Mouse (Mus musculus) ES-Bruce4 (cell line): ENCODE results near the gene Col4a2. TPM values are rescaled to one million over a fixed set of nuclear protein-coding genes. Genes with fewer than 3 reads are reported as not detected.

Source experiments
- H3K27ac ChIP-seq: 2 replicates; pipeline ENCODE4 v1.5.1; 2012; ENCODE audit warnings: low read length, inconsistent platforms; ENCODE audit not compliant: insufficient read depth
- H3K27me3 ChIP-seq: 2 replicates; pipeline ENCODE4 v1.6.1; 2012; ENCODE audit warnings: mild to moderate bottlenecking, low read length, inconsistent platforms; ENCODE audit not compliant: control insufficient read depth, poor library complexity, insufficient read depth, severe bottlenecking
- H3K36me3 ChIP-seq: 2 replicates; pipeline ENCODE4 v1.6.1; 2012; ENCODE audit warnings: inconsistent platforms, mild to moderate bottlenecking, low read length, moderate library complexity; ENCODE audit not compliant: control insufficient read depth, poor library complexity, insufficient read depth, severe bottlenecking
- H3K4me1 ChIP-seq: one replicate; pipeline ENCODE4 v1.8.1; 2011; ENCODE audit warnings: low read length; ENCODE audit not compliant: control insufficient read depth, insufficient read depth
- H3K4me3 ChIP-seq: 2 replicates; pipeline ENCODE4 v1.5.1; 2011; ENCODE audit warnings: low read depth, mild to moderate bottlenecking, low read length
- H3K9ac ChIP-seq: 2 replicates; pipeline ENCODE4 v1.6.1; 2012; ENCODE audit warnings: low read depth, mild to moderate bottlenecking, inconsistent platforms; ENCODE audit not compliant: poor library complexity, severe bottlenecking
- H3K9me3 ChIP-seq: replicated peaks from 2 replicates; pipeline ENCODE4 v1.6.1; 2012; ENCODE audit warnings: mild to moderate bottlenecking, low read length, inconsistent platforms; ENCODE audit not compliant: control insufficient read depth, poor library complexity, insufficient read depth, severe bottlenecking
- CTCF ChIP-seq: IDR thresholded peaks from one replicate; pipeline ENCODE4 v1.8.1; 2011; ENCODE audit warnings: low read depth, low read length
- EP300 ChIP-seq: IDR thresholded peaks from 2 replicates; pipeline ENCODE4 v1.6.1; 2011; ENCODE audit warnings: low read depth, low read length; ENCODE audit not compliant: insufficient read depth
- POLR2A ChIP-seq: IDR thresholded peaks from one replicate; pipeline ENCODE4 v1.8.1; 2011; ENCODE audit warnings: low read length; ENCODE audit not compliant: insufficient read depth
- polyA plus RNA-seq: library from polyadenylated mRNA; stranded (reverse); fragments of >200 nt; gene quantifications from 2 replicates; pipeline ENCODE4 v1.2.4, GENCODE M21; 2011; ENCODE audit warnings: low read depth; ENCODE audit not compliant: missing spikeins, insufficient read depth, insufficient read length

Col4a2 gene
- polyA plus RNA-seq, 1 experiment, result 30.3 TPM

- no peak overlapping the region for H3K9ac ChIP-seq
- no peaks in the 10 kb centered on the region for H3K27me3 ChIP-seq
- H3K4me3 ChIP-seq, result no peak overlapping the region
- no peak overlapping the region for H3K27ac ChIP-seq
- no peak for TF ChIP-seq EP300
- no peak for TF ChIP-seq POLR2A
- no peak for TF ChIP-seq CTCF
- no peaks in the 10 kb centered on the region for H3K9me3 ChIP-seq
- H3K36me3 ChIP-seq, result no peaks in the 10 kb centered on the region
- no peaks in the 10 kb centered on the region for H3K4me1 ChIP-seq
Observed at GRCm38 (mm10) chr8:11335238-11335637, 22.6 kb downstream of the Col4a2 start.

- no peak overlapping the region for H3K4me3 ChIP-seq
- H3K27me3 ChIP-seq, result no peaks in the 10 kb centered on the region
- no peaks in the 10 kb centered on the region for H3K36me3 ChIP-seq
- H3K9me3 ChIP-seq, result no peaks in the 10 kb centered on the region
- H3K27ac ChIP-seq, result no peak overlapping the region
- no peaks in the 10 kb centered on the region for H3K4me1 ChIP-seq
- TF ChIP-seq EP300 (no peak), POLR2A (no peak), CTCF (no peak)
- H3K9ac ChIP-seq, result no peak overlapping the region
Observed at GRCm38 (mm10) chr8:11336346-11336745, 23.7 kb downstream of the Col4a2 start.

GRCm38 (mm10) chr8:11337642-11338041 is 25.0 kb downstream of the Col4a2 start:
- Histone ChIP-seq H3K27ac (no peak overlapping the region), H3K4me3 (no peak overlapping the region)
- TF ChIP-seq POLR2A, result no peak
- TF ChIP-seq EP300, result no peak
- TF ChIP-seq CTCF, result no peak

GRCm38 (mm10) chr8:11338507-11338906 is 25.9 kb downstream of the Col4a2 start:
- Histone ChIP-seq H3K36me3 (no peaks in the 10 kb centered on the region), H3K4me1 (no peaks in the 10 kb centered on the region), H3K27ac (no peak overlapping the region), H3K27me3 (no peaks in the 10 kb centered on the region), H3K9me3 (no peaks in the 10 kb centered on the region), H3K9ac (no peak overlapping the region), H3K4me3 (no peak overlapping the region)
- TF ChIP-seq CTCF, result no peak
- no peak for TF ChIP-seq EP300
- no peak for TF ChIP-seq POLR2A

More at GRCm38 (mm10) chr8:11337642-11338041, 25.0 kb downstream of the Col4a2 start:
- H3K36me3 ChIP-seq, result no peaks in the 10 kb centered on the region
- no peaks in the 10 kb centered on the region for H3K27me3 ChIP-seq
- H3K9ac ChIP-seq, result no peak overlapping the region
- no peaks in the 10 kb centered on the region for H3K4me1 ChIP-seq
- no peaks in the 10 kb centered on the region for H3K9me3 ChIP-seq

- Histone ChIP-seq H3K4me1 (no peaks in the 10 kb centered on the region), H3K9ac (no peak overlapping the region), H3K9me3 (no peaks in the 10 kb centered on the region), H3K27me3 (no peaks in the 10 kb centered on the region), H3K36me3 (no peaks in the 10 kb centered on the region), H3K27ac (no peak overlapping the region), H3K4me3 (no peak overlapping the region)
- TF ChIP-seq EP300 (no peak), POLR2A (no peak), CTCF (no peak)
Observed at GRCm38 (mm10) chr8:11340310-11341110, 27.9 kb downstream of the Col4a2 start.

- Histone ChIP-seq H3K9ac (no peak overlapping the region), H3K36me3 (no peaks in the 10 kb centered on the region), H3K27ac (no peak overlapping the region), H3K4me3 (no peak overlapping the region), H3K4me1 (no peaks in the 10 kb centered on the region), H3K27me3 (no peaks in the 10 kb centered on the region), H3K9me3 (no peaks in the 10 kb centered on the region)
- TF ChIP-seq CTCF (no peak), EP300 (no peak), POLR2A (no peak)
Observed at GRCm38 (mm10) chr8:11341111-11341566, 28.5 kb downstream of the Col4a2 start.
